Mouse (Mus musculus) kidney, postnatal 4 days (tissue): ENCODE results near the gene Ascc2.

Experiments
- DNase-seq, 2 experiments: peaks; one replicate each; pipeline ENCODE4 v3.0.0; 2021; ENCODE audit warnings: mixed read lengths in 2 of 2

The Ascc2 gene

DNA sequence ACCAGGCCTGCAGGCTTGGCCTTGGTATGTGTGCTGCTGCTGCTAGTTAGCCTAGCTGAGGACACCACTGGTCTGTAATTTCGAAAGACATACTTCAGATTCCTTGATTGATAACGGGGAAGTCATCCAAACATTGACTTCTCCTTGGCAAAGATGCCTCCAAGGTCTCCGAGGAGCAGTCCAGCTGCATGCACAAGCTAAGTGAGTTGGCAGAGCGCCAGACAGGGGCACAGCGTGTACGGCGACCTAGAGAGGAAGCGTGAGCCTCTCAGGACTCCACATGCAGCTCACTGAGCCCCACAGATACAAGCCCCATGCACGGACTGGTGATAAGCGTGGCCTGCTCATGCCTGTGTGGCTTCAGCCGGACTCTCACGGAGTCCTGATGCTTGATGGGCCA lies 92.1 kb downstream of the Ascc2 start:
- peak; percentile 63 for DNase-seq

DNA sequence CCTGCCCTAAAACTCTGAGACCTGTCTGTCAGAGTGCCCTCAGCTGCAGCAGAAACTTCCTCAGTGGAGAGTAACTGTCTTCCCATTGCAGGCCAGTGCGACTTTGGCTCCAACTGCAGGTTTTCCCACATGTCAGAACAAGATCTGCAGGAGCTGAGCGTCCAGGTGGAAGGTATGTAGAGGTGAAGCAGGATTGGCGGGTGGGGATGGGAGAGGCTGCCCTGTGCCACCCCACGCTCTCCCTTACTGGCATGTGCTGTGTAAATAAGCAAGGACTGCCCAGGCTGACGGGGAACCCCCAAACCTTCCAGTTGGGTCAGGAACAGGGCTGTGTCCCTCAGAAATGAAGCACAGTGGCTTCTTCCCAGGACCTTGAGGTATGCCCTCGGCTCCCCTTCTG lies 92.5 kb downstream of the Ascc2 start:
- DNase-seq, result no peak

- no peak for DNase-seq
Measured at GRCm38 (mm10) chr11:4730913-4731312, 93.4 kb downstream of the Ascc2 start.

DNA sequence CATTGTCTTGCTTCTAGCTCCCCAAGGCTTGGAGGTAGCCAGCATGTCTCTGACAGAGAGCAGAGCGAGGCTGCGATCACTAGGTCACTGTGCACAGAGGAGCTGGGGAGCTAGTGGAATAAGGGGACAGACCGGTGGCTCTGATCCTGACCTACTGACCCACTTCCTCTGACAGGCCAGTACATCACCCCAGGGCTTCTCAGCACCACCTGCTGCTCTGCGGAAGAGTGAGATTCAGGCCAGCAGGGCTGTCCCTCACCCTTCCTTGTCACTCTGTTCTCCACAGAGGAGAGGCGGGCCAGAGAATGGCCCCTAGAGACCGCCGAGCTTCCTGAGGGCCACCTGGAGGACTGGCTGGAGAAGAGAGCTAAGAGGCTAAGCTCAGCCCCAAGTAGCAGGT lies 94.2 kb downstream of the Ascc2 start:
- DNase-seq, result no peak

DNA sequence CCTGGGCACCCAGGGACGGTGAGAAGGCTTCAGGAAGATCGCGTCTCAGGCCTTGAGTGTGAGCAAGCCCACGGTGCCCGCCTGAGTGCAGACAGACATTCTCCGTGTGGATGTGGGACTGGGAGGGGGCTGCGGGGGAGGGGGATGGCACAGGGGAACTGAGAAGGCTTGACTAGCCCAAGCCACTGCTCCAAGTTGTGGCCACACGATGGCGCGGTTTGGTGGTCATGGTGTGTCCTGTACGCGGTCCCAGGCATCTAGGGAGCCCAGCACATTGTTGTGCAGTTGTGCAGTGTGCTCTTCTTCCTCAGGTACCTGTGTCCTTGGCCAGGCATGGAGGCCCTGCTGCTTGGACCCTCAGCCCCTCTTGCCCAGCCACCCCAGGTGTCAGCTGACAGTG lies 96.6 kb downstream of the Ascc2 start:
- peak; percentile 55 to 60 for DNase-seq
